Mouse (Mus musculus): ENCODE measurements around the gene Fkbp6.

The Fkbp6 gene

GRCm38 (mm10) chr5:135352995-135353394 is 3.2 kb upstream of the Fkbp6 start, which contains the start of gene Trim50:
Trim50 (plus strand) TSS chr5:135353295.
- no peak for DNase-seq (ENCODE audit: low spot score in 2 of 2)

GRCm38 (mm10) chr5:135351606-135352005 is 1.8 kb upstream of the Fkbp6 start:
- DNase-seq (ENCODE audit: low spot score in 2 of 2), result no peak

- no peak for DNase-seq (ENCODE audit: low spot score in 2 of 2)
These were observed 2.3 kb downstream of the Fkbp6 start for GRCm38 (mm10) chr5:135347511-135348011.

- no peak for DNase-seq (ENCODE audit: low spot score in 2 of 2)
These were observed 3.4 kb downstream of the Fkbp6 start for GRCm38 (mm10) chr5:135346430-135346829.

- DNase-seq (ENCODE audit: low spot score in 2 of 2), result no peak
These were observed 3.9 kb downstream of the Fkbp6 start for GRCm38 (mm10) chr5:135345989-135346388.

- DNase-seq (ENCODE audit: low spot score in 2 of 2), result no peak
These were observed 12.3 kb downstream of the Fkbp6 start for GRCm38 (mm10) chr5:135337575-135337974.

- no peak for DNase-seq (ENCODE audit: low spot score in 2 of 2)
These were observed 18.7 kb downstream of the Fkbp6 start for GRCm38 (mm10) chr5:135331161-135331560.

GRCm38 (mm10) chr5:135330201-135330600 is 19.6 kb downstream of the Fkbp6 start:
- DNase-seq (ENCODE audit: low spot score in 2 of 2), result no peak

- no peak for DNase-seq (ENCODE audit: low spot score in 2 of 2)
These were observed 20.4 kb downstream of the Fkbp6 start for GRCm38 (mm10) chr5:135329471-135329870.

GRCm38 (mm10) chr5:135326121-135326659 is 23.7 kb downstream of the Fkbp6 start:
- no peak for DNase-seq (ENCODE audit: low spot score in 2 of 2)

GRCm38 (mm10) chr5:135322197-135322596 is 27.6 kb downstream of the Fkbp6 start:
- no peak for DNase-seq (ENCODE audit: low spot score in 2 of 2)

- DNase-seq (ENCODE audit: low spot score in 2 of 2), result no peak
These were observed 30.0 kb downstream of the Fkbp6 start for GRCm38 (mm10) chr5:135319856-135320255.

GRCm38 (mm10) chr5:135316177-135316576 is 33.7 kb downstream of the Fkbp6 start:
- DNase-seq (ENCODE audit: low spot score in 2 of 2), result no peak

- no peak for DNase-seq (ENCODE audit: low spot score in 2 of 2)
These were observed 43.4 kb downstream of the Fkbp6 start for GRCm38 (mm10) chr5:135306321-135306965.

- DNase-seq (ENCODE audit: low spot score in 2 of 2), result no peak
These were observed 47.4 kb downstream of the Fkbp6 start for GRCm38 (mm10) chr5:135302454-135302853.

- DNase-seq (ENCODE audit: low spot score in 2 of 2), result no peak
These were observed 47.9 kb downstream of the Fkbp6 start for GRCm38 (mm10) chr5:135301916-135302315.

GRCm38 (mm10) chr5:135292001-135292400 is 57.8 kb downstream of the Fkbp6 start:
- peak in 1 of 2 experiments; percentile 5 for DNase-seq (ENCODE audit: low spot score in 2 of 2)

- no peak for DNase-seq (ENCODE audit: low spot score in 2 of 2)
These were observed 58.7 kb downstream of the Fkbp6 start for GRCm38 (mm10) chr5:135291193-135291592.

- DNase-seq (ENCODE audit: low spot score in 2 of 2), result no peak
These were observed 59.1 kb downstream of the Fkbp6 start for GRCm38 (mm10) chr5:135290703-135291102.

GRCm38 (mm10) chr5:135286926-135287325 is 62.9 kb downstream of the Fkbp6 start:
- no peak for DNase-seq (ENCODE audit: low spot score in 2 of 2)

- peak; percentile 41 to 78 for DNase-seq (ENCODE audit: low spot score in 2 of 2)
These were observed 63.7 kb downstream of the Fkbp6 start for GRCm38 (mm10) chr5:135286185-135286584.

GRCm38 (mm10) chr5:135285211-135285610 is 64.6 kb downstream of the Fkbp6 start:
- DNase-seq (ENCODE audit: low spot score in 2 of 2), result no peak

- DNase-seq (ENCODE audit: low spot score in 2 of 2), result no peak
These were observed 69.6 kb downstream of the Fkbp6 start for GRCm38 (mm10) chr5:135280226-135280625.

Data from spleen, postnatal 10 days (tissue).